Mouse (Mus musculus) forebrain, embryonic 12.5 days (tissue): Measurements from ENCODE around the gene Orm3. TPM values are rescaled to one million over a fixed set of nuclear protein-coding genes. Genes with fewer than 3 reads are reported as not detected.

Source experiments
- ATAC-seq: fragments of 200-750 bp; cut with Nextera tagmentation; 2 replicates; pipeline ENCODE4 v1.8.0; 2017; ENCODE audit warnings: moderate TSS enrichment; ENCODE audit not compliant: low FRiP score
- H3K27ac ChIP-seq: fragments of 300-500 bp; sonication (generic); 2 replicates; pipeline ENCODE4 v1.5.1; 2016; ENCODE audit warnings: mild to moderate bottlenecking
- H3K27me3 ChIP-seq: fragments of 300-500 bp; sonication (generic); 2 replicates; pipeline ENCODE4 v1.6.1; 2016; ENCODE audit warnings: mild to moderate bottlenecking
- H3K36me3 ChIP-seq: fragments of 300-500 bp; sonication (generic); replicated peaks from 2 replicates; pipeline ENCODE4 v1.6.1; 2016; ENCODE audit warnings: mild to moderate bottlenecking
- H3K4me1 ChIP-seq: fragments of 300-500 bp; sonication (generic); 2 replicates; pipeline ENCODE4 v1.6.1; 2016
- H3K4me2 ChIP-seq: fragments of 300-500 bp; sonication (generic); 2 replicates; pipeline ENCODE4 v1.6.1; 2016; ENCODE audit warnings: mild to moderate bottlenecking, moderate library complexity
- H3K4me3 ChIP-seq: fragments of 300-500 bp; sonication (generic); replicated peaks from 2 replicates; pipeline ENCODE4 v1.5.1; 2016; ENCODE audit warnings: mild to moderate bottlenecking
- H3K9ac ChIP-seq: fragments of 300-500 bp; sonication (generic); 2 replicates; pipeline ENCODE4 v1.6.1; 2016; ENCODE audit warnings: mild to moderate bottlenecking
- H3K9me3 ChIP-seq: fragments of 300-500 bp; sonication (generic); 2 replicates; pipeline ENCODE4 v1.6.1; 2016
- WGBS: fragments of 180-500 bp; shearing (Covaris S2); methylation state at CpG from one replicate; pipeline ENCODE4 v1.1.7; 2016; 5-methylcytosine and 5-hydroxymethylcytosine counted together
- polyA plus RNA-seq: library from polyadenylated mRNA; unstranded; fragments of >200 nt; fragmentation: Nextera tagmentation; extraction: Ambion mirVana; gene quantifications from 2 replicates; pipeline ENCODE4 v1.2.1, GENCODE M21; 2016

The Orm3 gene
- polyA plus RNA-seq, 1 experiment from 2014 or later = not detected

GRCm38 (mm10) chr4:63374331-63374730, 18.4 kb downstream of the Orm3 start:
- 91% methylated on average over 12 of the region's 12 CpGs for WGBS
- no peak overlapping the region for H3K4me2 ChIP-seq
- H3K9ac ChIP-seq = no peak overlapping the region
- no peaks in the 10 kb centered on the region for H3K9me3 ChIP-seq
- H3K27ac ChIP-seq = no peak overlapping the region
- H3K27me3 ChIP-seq = no peaks in the 10 kb centered on the region
- H3K36me3 ChIP-seq = peaks cover 96% of the 10 kb centered on the region
- ATAC-seq = no peak
- 0 out of 2 replicates have a peak, but pooled peaks cover 6% of the 10 kb centered on the region for H3K4me1 ChIP-seq
- no peak overlapping the region for H3K4me3 ChIP-seq

GRCm38 (mm10) chr4:63375367-63375766, 19.4 kb downstream of the Orm3 start:
- no peaks in the 10 kb centered on the region for H3K9me3 ChIP-seq
- H3K4me1 ChIP-seq = 0 out of 2 replicates have a peak, but pooled peaks cover 6% of the 10 kb centered on the region
- 86% methylated on average over 1 of the region's 1 CpGs for WGBS
- no peak for ATAC-seq
- H3K4me2 ChIP-seq = no peak overlapping the region
- H3K4me3 ChIP-seq = no peak overlapping the region
- H3K27ac ChIP-seq = no peak overlapping the region
- peaks cover 96% of the 10 kb centered on the region for H3K36me3 ChIP-seq
- H3K9ac ChIP-seq = no peak overlapping the region
- H3K27me3 ChIP-seq = no peaks in the 10 kb centered on the region

- Histone ChIP-seq H3K9ac (no peak overlapping the region), H3K9me3 (no peaks in the 10 kb centered on the region), H3K4me1 (no peaks in the 10 kb centered on the region), H3K27me3 (no peaks in the 10 kb centered on the region), H3K27ac (no peak overlapping the region), H3K4me3 (no peak overlapping the region), H3K36me3 (peaks cover 97% of the 10 kb centered on the region), H3K4me2 (no peak overlapping the region)
- no peak for ATAC-seq
- 69% methylated on average over 7 of the region's 7 CpGs for WGBS
These were observed 21.5 kb downstream of the Orm3 start for GRCm38 (mm10) chr4:63377483-63377882.

GRCm38 (mm10) chr4:63382676-63383369, 26.9 kb downstream of the Orm3 start:
- Histone ChIP-seq H3K4me1 (peaks cover 6% of the 10 kb centered on the region), H3K27ac (no peak overlapping the region), H3K36me3 (peaks cover 84% of the 10 kb centered on the region), H3K4me3 (no peak overlapping the region), H3K27me3 (no peaks in the 10 kb centered on the region), H3K9me3 (no peaks in the 10 kb centered on the region), H3K4me2 (no peak overlapping the region), H3K9ac (no peak overlapping the region)
- 92% methylated on average over 4 of the region's 4 CpGs for WGBS
- no peak for ATAC-seq

- no peaks in the 10 kb centered on the region for H3K9me3 ChIP-seq
- no peak overlapping the region for H3K4me2 ChIP-seq
- no peak for ATAC-seq
- H3K9ac ChIP-seq = no peak overlapping the region
- peaks cover 82% of the 10 kb centered on the region for H3K36me3 ChIP-seq
- H3K27me3 ChIP-seq = no peaks in the 10 kb centered on the region
- no peak overlapping the region for H3K27ac ChIP-seq
- 91% methylated on average over 12 of the region's 12 CpGs for WGBS
- H3K4me3 ChIP-seq = no peak overlapping the region
- H3K4me1 ChIP-seq = peaks cover 12% of the 10 kb centered on the region
These were observed 27.5 kb downstream of the Orm3 start for GRCm38 (mm10) chr4:63383474-63383873.

GRCm38 (mm10) chr4:63384262-63384661, 28.3 kb downstream of the Orm3 start:
- H3K4me1 ChIP-seq = peaks cover 20% of the 10 kb centered on the region
- H3K9me3 ChIP-seq = no peaks in the 10 kb centered on the region
- 88% methylated on average over 4 of the region's 4 CpGs for WGBS
- no peak overlapping the region for H3K4me3 ChIP-seq
- H3K27ac ChIP-seq = no peak overlapping the region
- H3K27me3 ChIP-seq = no peaks in the 10 kb centered on the region
- H3K9ac ChIP-seq = no peak overlapping the region
- no peak overlapping the region for H3K4me2 ChIP-seq
- H3K36me3 ChIP-seq = peaks cover 74% of the 10 kb centered on the region
- no peak for ATAC-seq

- no peak for ATAC-seq
- H3K27ac ChIP-seq = no peak overlapping the region
- 97% methylated on average over 3 of the region's 3 CpGs for WGBS
- peaks cover 65% of the 10 kb centered on the region for H3K36me3 ChIP-seq
- H3K4me2 ChIP-seq = no peak overlapping the region
- peaks cover 30% of the 10 kb centered on the region for H3K4me1 ChIP-seq
- H3K9me3 ChIP-seq = no peaks in the 10 kb centered on the region
- no peak overlapping the region for H3K4me3 ChIP-seq
- no peak overlapping the region for H3K9ac ChIP-seq
- H3K27me3 ChIP-seq = no peaks in the 10 kb centered on the region
These were observed 29.3 kb downstream of the Orm3 start for GRCm38 (mm10) chr4:63385253-63385652.

- no peak overlapping the region for H3K4me3 ChIP-seq
- H3K4me2 ChIP-seq = no peak overlapping the region
- no peak overlapping the region for H3K9ac ChIP-seq
- H3K27ac ChIP-seq = 0 out of 2 replicates have a peak overlapping the region, but pooled peaks have one; percentile 14
- H3K36me3 ChIP-seq = peaks cover 63% of the 10 kb centered on the region
- peaks cover 35% of the 10 kb centered on the region for H3K4me1 ChIP-seq
- no peaks in the 10 kb centered on the region for H3K9me3 ChIP-seq
- WGBS = 67% methylated on average over 11 of the region's 11 CpGs
- H3K27me3 ChIP-seq = no peaks in the 10 kb centered on the region
- no peak for ATAC-seq
These were observed 29.8 kb downstream of the Orm3 start for GRCm38 (mm10) chr4:63385784-63386183.

- Histone ChIP-seq H3K4me2 (no peak overlapping the region), H3K4me3 (no peak overlapping the region), H3K27ac (peak overlapping the region; percentile 91), H3K36me3 (peaks cover 48% of the 10 kb centered on the region), H3K9me3 (no peaks in the 10 kb centered on the region), H3K4me1 (peaks cover 47% of the 10 kb centered on the region), H3K27me3 (no peaks in the 10 kb centered on the region), H3K9ac (no peak overlapping the region)
- ATAC-seq = no peak
- 70% methylated on average over 6 of the region's 6 CpGs for WGBS
These were observed 32.1 kb downstream of the Orm3 start for GRCm38 (mm10) chr4:63388029-63388428.

- H3K27ac ChIP-seq = peak overlapping the region; percentile 91
- no peak overlapping the region; the same call in 1 of the 2 replicates for H3K9ac ChIP-seq
- 6% methylated on average over 8 of the region's 8 CpGs for WGBS
- peak; percentile 78 for ATAC-seq
- peaks cover 47% of the 10 kb centered on the region for H3K4me1 ChIP-seq
- peaks cover 47% of the 10 kb centered on the region for H3K36me3 ChIP-seq
- no peaks in the 10 kb centered on the region for H3K27me3 ChIP-seq
- no peak overlapping the region for H3K4me3 ChIP-seq
- no peaks in the 10 kb centered on the region for H3K9me3 ChIP-seq
- peak overlapping the region; percentile 31 for H3K4me2 ChIP-seq
These were observed 33.3 kb downstream of the Orm3 start for GRCm38 (mm10) chr4:63389121-63389886.

- Histone ChIP-seq H3K27ac (peak overlapping the region; percentile 91), H3K27me3 (no peaks in the 10 kb centered on the region), H3K9ac (no peak overlapping the region), H3K4me1 (peaks cover 47% of the 10 kb centered on the region), H3K9me3 (no peaks in the 10 kb centered on the region), H3K36me3 (peaks cover 53% of the 10 kb centered on the region), H3K4me2 (peak overlapping the region; percentile 31), H3K4me3 (no peak overlapping the region)
- WGBS = 30% methylated on average over 11 of the region's 11 CpGs
- peak; percentile 79 for ATAC-seq
These were observed 34.0 kb downstream of the Orm3 start for GRCm38 (mm10) chr4:63389887-63390528.

GRCm38 (mm10) chr4:63391322-63391721, 35.4 kb downstream of the Orm3 start:
- Histone ChIP-seq H3K9me3 (no peaks in the 10 kb centered on the region), H3K36me3 (peaks cover 54% of the 10 kb centered on the region), H3K4me2 (no peak overlapping the region), H3K27me3 (no peaks in the 10 kb centered on the region), H3K4me3 (no peak overlapping the region), H3K4me1 (peaks cover 47% of the 10 kb centered on the region), H3K27ac (no peak overlapping the region), H3K9ac (no peak overlapping the region)
- ATAC-seq = no peak
- 90% methylated on average over 6 of the region's 6 CpGs for WGBS
